Mouse (Mus musculus): ENCODE measurements around the gene Grk1. TPM values are rescaled to one million over a fixed set of nuclear protein-coding genes. Genes with fewer than 3 reads are reported as not detected.

Grk1 gene
- polyA plus RNA-seq, 1 experiment from 2014 or later, result 0.06 TPM

GRCm38 (mm10) chr8:13465324-13465723 is 60.4 kb downstream of the Grk1 start:
- H3K27me3 ChIP-seq (ENCODE audit: low read depth, poor library complexity, severe bottlenecking), result no peaks in the 10 kb centered on the region
- no peak for DNase-seq (ENCODE audit: low spot score)
- WGBS, result 69% methylated on average over 7 of the region's 7 CpGs
- H3K36me3 ChIP-seq, result no peaks in the 10 kb centered on the region
- no peak overlapping the region for H3K27ac ChIP-seq
- peaks cover 3% of the 10 kb centered on the region; the same call in 1 of the 2 replicates for H3K4me1 ChIP-seq
- H3K4me3 ChIP-seq, result no peak overlapping the region
- H3K9me3 ChIP-seq (replicated peaks), result no peaks in the 10 kb centered on the region

DNA sequence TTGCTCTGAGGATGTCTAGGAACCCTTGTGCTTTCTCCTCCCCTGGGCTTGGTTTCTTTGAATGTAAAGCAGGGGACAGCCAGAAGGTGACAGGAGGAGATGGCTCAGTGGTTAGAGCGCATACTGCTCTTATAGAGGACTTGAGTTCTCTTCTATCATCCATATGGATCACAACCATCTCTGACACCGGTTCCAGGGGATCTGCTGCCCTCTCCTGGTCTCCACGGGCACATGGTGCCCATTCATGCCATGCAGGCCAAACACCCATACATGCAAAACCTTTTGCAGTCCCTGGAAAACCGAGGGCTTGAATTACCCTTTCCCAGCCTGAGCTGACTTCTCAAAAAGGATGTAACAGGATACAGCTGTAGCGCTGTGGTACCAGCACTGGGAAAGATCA is 62.1 kb downstream of the Grk1 start:
- no peaks in the 10 kb centered on the region for H3K9me3 ChIP-seq (replicated peaks)
- no peak overlapping the region for H3K4me3 ChIP-seq
- H3K36me3 ChIP-seq, result no peaks in the 10 kb centered on the region
- peaks cover 3% of the 10 kb centered on the region; the same call in 1 of the 2 replicates for H3K4me1 ChIP-seq
- WGBS, result 68% methylated on average over 5 of the region's 5 CpGs
- DNase-seq (ENCODE audit: low spot score), result no peak
- no peaks in the 10 kb centered on the region for H3K27me3 ChIP-seq (ENCODE audit: low read depth, poor library complexity, severe bottlenecking)
- H3K27ac ChIP-seq, result no peak overlapping the region

GRCm38 (mm10) chr8:13468737-13469136 is 63.9 kb downstream of the Grk1 start:
- H3K27ac ChIP-seq, result no peak overlapping the region
- H3K27me3 ChIP-seq (ENCODE audit: low read depth, poor library complexity, severe bottlenecking), result no peaks in the 10 kb centered on the region
- H3K4me3 ChIP-seq, result no peak overlapping the region
- H3K36me3 ChIP-seq, result no peaks in the 10 kb centered on the region
- peaks cover 9% of the 10 kb centered on the region; the same call in 1 of the 2 replicates for H3K4me1 ChIP-seq
- 90% methylated on average over 9 of the region's 9 CpGs for WGBS
- H3K9me3 ChIP-seq (replicated peaks), result no peaks in the 10 kb centered on the region
- no peak for DNase-seq (ENCODE audit: low spot score)

DNA sequence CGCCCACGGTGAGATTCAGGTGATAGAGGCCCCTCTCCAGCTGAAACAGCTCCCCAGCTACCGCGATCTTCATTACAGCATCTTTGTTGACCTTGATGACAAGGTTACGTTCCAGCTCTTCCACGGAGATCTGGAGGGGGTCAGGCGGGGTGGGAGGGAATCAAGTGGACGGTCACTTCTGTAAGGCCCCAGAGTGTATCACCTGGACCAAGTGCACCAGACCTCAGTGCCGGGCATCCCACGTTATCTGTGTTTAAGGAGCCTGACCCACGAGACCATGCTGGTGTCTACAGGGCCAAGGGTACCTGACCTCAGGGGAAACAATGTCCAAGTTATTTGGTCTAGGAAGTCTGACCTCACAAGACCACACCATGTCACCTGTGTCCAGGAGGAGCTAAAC is 66.6 kb downstream of the Grk1 start:
- DNase-seq (ENCODE audit: low spot score), result no peak
- Histone ChIP-seq H3K27me3 (ENCODE audit: low read depth, poor library complexity, severe bottlenecking) (no peaks in the 10 kb centered on the region), H3K9me3 (replicated peaks) (no peaks in the 10 kb centered on the region), H3K4me1 (peaks cover 5% of the 10 kb centered on the region; the same call in 1 of the 2 replicates), H3K36me3 (no peaks in the 10 kb centered on the region), H3K27ac (no peak overlapping the region), H3K4me3 (no peak overlapping the region)
- 91% methylated on average over 11 of the region's 11 CpGs for WGBS

Other genes with a start within 250 kb of the Grk1 start
- gene Lamp1, start 245.9 kb upstream of the Grk1 start, polyA plus RNA-seq (2016; fragmentation: Nextera tagmentation; extraction: Ambion mirVana), result 186 and 196 TPM in 2 replicates
- 16.0 and 18.8 TPM in 2 replicates for gene Grtp1, start 204.5 kb upstream of the Grk1 start, polyA plus RNA-seq (2016; fragmentation: Nextera tagmentation; extraction: Ambion mirVana)
- 0.14 TPM in 1 of 2 replicates, not detected in the other for gene Adprhl1, start 150.9 kb upstream of the Grk1 start, polyA plus RNA-seq (2016; fragmentation: Nextera tagmentation; extraction: Ambion mirVana)
- gene Dcun1d2, start 117.0 kb upstream of the Grk1 start, polyA plus RNA-seq (2016; fragmentation: Nextera tagmentation; extraction: Ambion mirVana), result 19.9 and 23.3 TPM in 2 replicates
- 32.1 and 37.5 TPM in 2 replicates for gene Tmco3, start 116.9 kb upstream of the Grk1 start, polyA plus RNA-seq (2016; fragmentation: Nextera tagmentation; extraction: Ambion mirVana)
- 183 and 197 TPM in 2 replicates for gene Tfdp1, start 66.3 kb upstream of the Grk1 start, polyA plus RNA-seq (2016; fragmentation: Nextera tagmentation; extraction: Ambion mirVana)
- gene Atp4b, start 8.3 kb upstream of the Grk1 start, polyA plus RNA-seq (2016; fragmentation: Nextera tagmentation; extraction: Ambion mirVana), result not detected in 2 replicates
- 0.29 and 0.40 TPM in 2 replicates for gene Tmem255b, start 30.1 kb downstream of the Grk1 start, polyA plus RNA-seq (2016; fragmentation: Nextera tagmentation; extraction: Ambion mirVana)
- gene Gas6, start 89.4 kb downstream of the Grk1 start, polyA plus RNA-seq (2016; fragmentation: Nextera tagmentation; extraction: Ambion mirVana), result 3.4 and 4.3 TPM in 2 replicates
- gene 1700029H14Rik, start 157.4 kb downstream of the Grk1 start, polyA plus RNA-seq (2016; fragmentation: Nextera tagmentation; extraction: Ambion mirVana), result not detected in 2 replicates